Mouse (Mus musculus) right cerebral cortex, adult 18-20 months (tissue): ENCODE measurements at regions not wholly inside any gene's neighbourhood (a gene's known extent, or its start where the extent isn't known, plus 50 kb on each side); places are given as distances from the start of the nearest gene placed in this dataset.

ENCODE experiments used
- DNase-seq: peaks from one replicate; pipeline ENCODE4 v3.0.0; 2022; ENCODE audit warnings: mixed read lengths

GRCm38 (mm10) chr16:37459533-37459890 is 74.8 kb upstream of the Stxbp5l start:
- no peak for DNase-seq

DNA sequence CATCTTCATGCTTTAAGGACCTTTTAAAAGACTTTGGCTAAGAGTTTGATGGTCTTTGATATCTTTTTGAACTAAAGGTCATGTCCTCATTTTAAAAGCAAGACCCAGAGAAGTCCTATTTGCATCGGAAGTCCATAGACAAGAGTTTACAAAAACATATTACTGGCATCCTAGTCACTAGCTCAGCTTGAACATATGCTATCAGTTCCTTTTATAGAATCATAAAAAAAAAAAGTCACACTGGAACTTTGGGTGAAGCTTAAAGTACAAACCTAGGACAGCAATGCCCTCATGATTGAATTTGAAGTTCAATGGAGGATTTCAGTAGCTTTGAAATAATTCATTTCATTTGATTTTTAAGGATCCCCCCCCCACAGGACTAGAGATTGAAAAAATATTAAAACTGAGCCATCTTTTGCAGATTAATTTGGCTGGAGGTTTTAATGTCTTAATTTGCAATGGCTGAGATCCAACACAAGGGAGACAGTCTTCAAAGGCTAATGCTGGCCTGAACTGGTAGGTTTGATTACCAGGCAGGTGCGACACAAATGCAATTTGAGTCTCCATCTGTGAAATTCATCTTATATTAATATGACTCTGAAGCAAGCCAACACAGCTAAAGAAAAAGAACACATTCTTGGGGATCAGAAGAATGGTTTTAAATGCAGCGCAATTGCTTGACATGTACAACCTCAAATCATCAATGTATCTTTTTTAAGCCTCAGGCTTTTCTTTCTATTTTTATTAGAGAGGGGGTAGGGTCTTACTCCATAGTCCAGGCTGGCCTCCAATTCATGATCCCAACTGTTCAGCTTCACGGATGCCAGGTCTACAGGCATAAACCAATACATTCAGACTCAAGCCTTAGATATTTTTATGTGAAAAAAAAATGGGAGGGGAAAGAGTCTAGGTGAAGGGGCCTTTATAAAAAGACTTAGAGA is 74.1 kb upstream of the Stxbp5l start:
- no peak for DNase-seq

DNA sequence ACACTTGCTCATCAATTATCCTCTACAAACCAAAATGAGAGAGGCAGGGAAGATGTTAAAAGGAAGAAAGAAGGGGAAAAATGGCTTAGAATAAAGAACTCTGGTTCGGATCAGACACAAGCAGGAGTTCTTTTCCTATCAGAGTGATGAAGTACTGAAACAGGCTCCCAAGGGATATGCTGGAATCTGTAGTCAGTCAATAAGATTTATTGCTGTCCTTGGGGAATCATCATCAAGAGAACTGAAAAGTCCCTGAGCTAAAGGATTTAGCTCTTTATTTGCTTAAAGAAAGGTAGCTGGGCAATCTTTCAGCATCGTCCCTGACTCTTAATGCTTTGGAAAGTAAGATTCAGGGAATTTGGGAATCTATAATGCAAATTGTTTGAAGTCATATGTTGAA is 71.2 kb upstream of the Stxbp5l start:
- DNase-seq: no peak

DNA sequence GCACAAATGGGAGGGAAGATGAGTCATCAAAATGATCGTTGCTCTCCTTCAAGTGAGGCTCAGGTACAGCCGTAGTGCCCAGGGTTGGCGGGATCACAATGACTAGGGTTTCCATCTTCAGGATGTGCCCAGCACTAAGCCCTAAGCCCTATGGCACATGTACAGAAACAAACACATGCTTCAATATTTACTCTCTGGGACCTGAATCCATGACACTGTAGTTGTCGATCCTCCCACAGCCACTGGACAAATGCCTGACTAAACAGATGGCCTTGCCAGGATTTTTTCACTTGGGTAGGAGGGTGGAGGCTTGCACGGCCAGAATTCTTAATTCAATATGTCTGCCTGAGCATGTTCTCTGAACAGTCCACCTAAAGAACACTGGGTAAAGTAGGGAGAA is 65.1 kb upstream of the Stxbp5l start:
- DNase-seq: no peak

GRCm38 (mm10) chr16:37445756-37446155 is 61.0 kb upstream of the Stxbp5l start:
- no peak for DNase-seq

- no peak for DNase-seq
Observed at GRCm38 (mm10) chr16:37442936-37443335, 58.2 kb upstream of the Stxbp5l start.

GRCm38 (mm10) chr16:37442481-37442880 is 57.7 kb upstream of the Stxbp5l start:
- no peak for DNase-seq

DNA sequence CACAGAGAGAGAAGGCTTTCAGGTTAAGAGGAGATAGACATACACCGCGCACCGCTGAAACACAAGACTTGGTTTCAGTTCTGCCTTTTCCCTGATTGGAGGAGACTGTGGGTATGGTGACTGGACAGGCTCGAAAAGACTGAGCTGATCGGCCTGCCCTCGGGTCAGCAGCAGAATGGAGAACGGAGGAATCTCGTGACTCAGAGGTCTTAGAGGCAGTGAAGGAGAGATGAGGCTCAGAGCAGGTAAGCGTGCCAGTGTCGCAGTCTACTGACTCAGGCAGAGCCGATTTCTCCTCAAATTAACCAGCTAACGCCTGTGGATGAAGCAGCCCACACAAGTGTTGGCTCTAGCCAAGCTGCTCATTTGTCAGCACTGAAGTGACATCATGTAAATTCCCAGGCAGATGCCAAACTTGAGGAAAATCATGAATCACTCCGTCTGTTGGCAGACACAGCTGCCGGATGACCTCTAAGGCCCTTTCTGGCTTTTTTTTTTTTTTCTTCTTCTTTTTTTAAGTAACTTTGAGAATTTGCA is 55.9 kb upstream of the Stxbp5l start:
- DNase-seq: peak; percentile 74
